Mouse (Mus musculus) stomach, embryonic 16.5 days (tissue): ENCODE data around the gene Polg. TPM values are rescaled to one million over a fixed set of nuclear protein-coding genes. Genes with fewer than 3 reads are reported as not detected.

Experiments
- ATAC-seq: fragments of 200-750 bp; cut with Nextera tagmentation; 2 replicates; pipeline ENCODE4 v1.8.0; 2017; ENCODE audit warnings: moderate number of reproducible peaks, moderate TSS enrichment; ENCODE audit not compliant: insufficient read depth, low FRiP score
- H3K27ac ChIP-seq: fragments of 300-500 bp; sonication (generic); 2 replicates; pipeline ENCODE4 v1.5.1; 2014; ENCODE audit warnings: low read length
- H3K27me3 ChIP-seq: fragments of 300-500 bp; sonication (generic); 2 replicates; pipeline ENCODE4 v1.6.1; 2014; ENCODE audit warnings: low read length, control low read depth, mixed read lengths; ENCODE audit not compliant: control insufficient read depth, insufficient read depth
- H3K36me3 ChIP-seq: fragments of 300-500 bp; sonication (generic); 2 replicates; pipeline ENCODE4 v1.6.1; 2014; ENCODE audit warnings: low read length; ENCODE audit not compliant: control insufficient read depth, insufficient read depth
- H3K4me1 ChIP-seq: fragments of 300-500 bp; sonication (generic); 2 replicates; pipeline ENCODE4 v1.6.1; 2014; ENCODE audit warnings: low read length, control low read depth, mixed read lengths; ENCODE audit not compliant: control insufficient read depth, insufficient read depth
- H3K4me2 ChIP-seq: fragments of 300-500 bp; sonication (generic); 2 replicates; pipeline ENCODE4 v1.6.1; 2014; ENCODE audit warnings: low read depth, low read length, mixed read lengths
- H3K4me3 ChIP-seq: fragments of 300-500 bp; sonication (generic); replicated peaks from 2 replicates; pipeline ENCODE4 v1.5.1; 2014; ENCODE audit warnings: mild to moderate bottlenecking, low read length
- H3K9ac ChIP-seq: fragments of 300-500 bp; sonication (generic); 2 replicates; pipeline ENCODE4 v1.6.1; 2014; ENCODE audit warnings: low read length
- H3K9me3 ChIP-seq: fragments of 300-500 bp; sonication (generic); replicated peaks from 2 replicates; pipeline ENCODE4 v1.6.1; 2016; ENCODE audit warnings: low read length, control low read depth; ENCODE audit not compliant: control insufficient read depth
- WGBS: fragments of 180-500 bp; shearing (Covaris S2); extraction: QIAGEN DNeasy Blood & Tissue Kit; methylation state at CpG from one replicate; pipeline ENCODE4 v1.1.7; 2014; 5-methylcytosine and 5-hydroxymethylcytosine counted together
- polyA plus RNA-seq: library from polyadenylated mRNA; unstranded; fragments of >200 nt; fragmentation: Nextera tagmentation; extraction: Ambion mirVana; gene quantifications from 2 replicates; pipeline ENCODE4 v1.2.1, GENCODE M21; 2015

Gene Polg
- polyA plus RNA-seq, 1 experiment from 2014 or later, result 30.8 TPM

DNA sequence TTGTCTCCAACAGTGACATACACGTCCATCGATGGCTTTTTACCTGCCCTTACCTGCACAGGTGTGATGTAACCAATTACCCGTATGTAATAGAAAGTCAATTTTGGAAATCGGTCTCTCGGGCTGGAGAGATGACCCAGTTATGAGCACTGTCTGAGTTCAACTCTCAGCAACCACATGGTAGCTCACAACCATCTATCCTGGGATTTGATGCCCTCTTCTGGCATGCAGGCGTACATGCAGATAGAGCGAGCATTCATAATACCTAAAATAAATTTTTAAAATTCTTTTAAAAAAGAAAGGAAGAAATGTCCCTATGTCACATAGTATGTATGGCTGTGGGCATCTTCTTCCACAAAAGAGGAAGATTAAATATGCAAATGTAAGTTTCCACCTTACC, 5.3 kb upstream of the Polg start:
- no peak overlapping the region for H3K4me3 ChIP-seq
- H3K9me3 ChIP-seq, result no peaks in the 10 kb centered on the region
- no peak overlapping the region for H3K9ac ChIP-seq
- 58% methylated on average over 7 of the region's 7 CpGs for WGBS
- no peak overlapping the region for H3K4me2 ChIP-seq
- H3K4me1 ChIP-seq, result peaks cover 10% of the 10 kb centered on the region; the same call in 1 of the 2 replicates
- no peaks in the 10 kb centered on the region for H3K36me3 ChIP-seq
- ATAC-seq, result no peak
- no peak overlapping the region for H3K27ac ChIP-seq
- no peaks in the 10 kb centered on the region; the same call in 1 of the 2 replicates for H3K27me3 ChIP-seq

DNA sequence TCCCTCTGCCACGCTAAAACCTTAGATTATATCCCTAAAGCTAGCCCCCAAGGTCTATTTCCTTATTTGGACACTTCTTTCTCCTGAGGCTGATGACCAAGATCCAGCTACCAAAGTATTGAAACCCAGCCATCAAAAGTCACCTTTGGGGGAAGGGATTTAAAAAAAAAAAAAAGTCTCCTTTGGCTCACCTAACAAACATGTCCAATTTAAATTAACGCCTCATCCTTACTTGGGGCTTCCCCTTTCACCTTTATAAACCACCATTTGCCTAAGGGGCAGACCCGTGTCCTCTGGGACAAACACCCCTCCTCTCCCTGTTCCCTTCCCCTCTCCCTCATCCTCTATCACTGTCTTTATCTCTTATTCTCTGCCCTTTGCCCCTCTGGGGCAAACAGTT, 4.6 kb upstream of the Polg start:
- Histone ChIP-seq H3K9me3 (no peaks in the 10 kb centered on the region), H3K27ac (no peak overlapping the region), H3K9ac (no peak overlapping the region), H3K36me3 (no peaks in the 10 kb centered on the region), H3K4me3 (no peak overlapping the region), H3K4me1 (peaks cover 10% of the 10 kb centered on the region; the same call in 1 of the 2 replicates), H3K27me3 (no peaks in the 10 kb centered on the region; the same call in 1 of the 2 replicates), H3K4me2 (no peak overlapping the region)
- ATAC-seq, result no peak
- 44% methylated on average over 3 of the region's 3 CpGs for WGBS

DNA sequence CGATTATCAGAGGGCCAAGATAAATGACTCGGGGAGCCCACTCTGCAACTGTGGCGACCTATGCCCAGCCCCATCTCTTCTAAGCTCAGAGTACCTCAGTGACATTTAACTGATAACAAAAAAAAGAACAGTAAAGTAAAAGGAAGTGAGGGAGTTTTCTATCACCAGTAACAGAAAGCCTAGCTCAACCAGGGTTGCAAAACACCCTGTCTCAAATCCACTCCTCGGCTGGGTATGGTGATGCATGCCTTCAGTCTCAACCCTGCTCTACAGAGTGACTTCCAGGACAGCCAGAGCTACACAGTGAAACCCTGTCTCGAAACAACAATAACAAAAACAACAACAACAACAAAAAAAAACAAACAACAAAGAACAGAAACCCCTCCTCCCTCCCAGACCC, 3.6 kb upstream of the Polg start:
- no peak overlapping the region for H3K9ac ChIP-seq
- H3K4me3 ChIP-seq, result no peak overlapping the region
- no peaks in the 10 kb centered on the region for H3K9me3 ChIP-seq
- peaks cover 13% of the 10 kb centered on the region for H3K4me1 ChIP-seq
- H3K27me3 ChIP-seq, result no peaks in the 10 kb centered on the region; the same call in 1 of the 2 replicates
- ATAC-seq, result no peak
- 57% methylated on average over 5 of the region's 5 CpGs for WGBS
- no peak overlapping the region for H3K27ac ChIP-seq
- no peak overlapping the region for H3K4me2 ChIP-seq
- no peaks in the 10 kb centered on the region for H3K36me3 ChIP-seq

DNA sequence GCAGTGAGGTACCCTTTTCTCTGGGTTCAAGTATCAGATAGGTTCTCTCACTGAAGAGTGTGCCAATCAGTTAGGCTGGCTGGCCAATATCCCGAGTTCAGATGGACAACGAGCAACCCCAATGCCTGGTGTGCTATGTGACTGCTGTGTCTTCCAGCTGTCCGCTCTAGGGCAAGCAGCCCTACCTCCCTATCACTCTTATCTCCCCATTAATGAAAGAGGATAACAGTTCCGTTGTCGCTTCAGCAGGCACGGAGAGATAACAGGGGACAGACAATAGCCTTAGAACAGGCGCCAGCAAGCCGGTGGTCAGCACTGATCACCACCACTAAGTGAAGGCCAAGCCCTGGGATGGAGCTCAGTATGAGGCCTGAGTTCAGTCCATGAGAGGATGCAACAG, 2.8 kb upstream of the Polg start:
- H3K9me3 ChIP-seq, result no peaks in the 10 kb centered on the region
- H3K4me2 ChIP-seq, result no peak overlapping the region
- ATAC-seq, result no peak
- no peak overlapping the region for H3K4me3 ChIP-seq
- no peak overlapping the region for H3K9ac ChIP-seq
- H3K27ac ChIP-seq, result no peak overlapping the region
- H3K27me3 ChIP-seq, result no peaks in the 10 kb centered on the region; the same call in 1 of the 2 replicates
- no peaks in the 10 kb centered on the region for H3K36me3 ChIP-seq
- H3K4me1 ChIP-seq, result peaks cover 20% of the 10 kb centered on the region
- 44% methylated on average over 8 of the region's 8 CpGs for WGBS

DNA sequence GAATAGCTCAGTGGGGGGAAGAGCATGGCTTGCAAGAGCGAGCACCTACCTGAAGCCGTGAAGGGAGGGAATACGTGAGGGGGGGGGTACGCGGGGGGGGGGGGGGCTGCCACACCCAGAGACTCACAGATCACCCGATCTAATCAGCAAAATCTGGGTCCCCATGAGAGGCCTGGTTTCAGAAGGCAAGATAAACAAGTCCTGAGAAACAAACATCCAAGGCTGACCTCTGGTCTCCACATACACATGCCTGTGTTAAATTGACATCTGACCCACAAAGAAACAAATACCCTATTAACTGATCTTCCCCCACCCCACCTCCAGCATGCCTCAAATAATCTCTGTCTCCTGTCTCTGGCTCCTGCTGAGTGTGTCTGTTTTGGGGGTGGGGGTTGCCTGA, 1.8 kb upstream of the Polg start:
- 5% methylated on average over 6 of the region's 6 CpGs for WGBS
- H3K9me3 ChIP-seq, result no peaks in the 10 kb centered on the region
- H3K27ac ChIP-seq, result no peak overlapping the region
- H3K36me3 ChIP-seq, result no peaks in the 10 kb centered on the region
- no peak for ATAC-seq
- peak overlapping the region; percentile 16; the same call in 1 of the 2 replicates for H3K4me3 ChIP-seq
- H3K27me3 ChIP-seq, result no peaks in the 10 kb centered on the region; the same call in 1 of the 2 replicates
- H3K4me2 ChIP-seq, result peak overlapping the region; percentile 47
- peak overlapping the region; percentile 35 for H3K9ac ChIP-seq
- peaks cover 20% of the 10 kb centered on the region for H3K4me1 ChIP-seq

DNA sequence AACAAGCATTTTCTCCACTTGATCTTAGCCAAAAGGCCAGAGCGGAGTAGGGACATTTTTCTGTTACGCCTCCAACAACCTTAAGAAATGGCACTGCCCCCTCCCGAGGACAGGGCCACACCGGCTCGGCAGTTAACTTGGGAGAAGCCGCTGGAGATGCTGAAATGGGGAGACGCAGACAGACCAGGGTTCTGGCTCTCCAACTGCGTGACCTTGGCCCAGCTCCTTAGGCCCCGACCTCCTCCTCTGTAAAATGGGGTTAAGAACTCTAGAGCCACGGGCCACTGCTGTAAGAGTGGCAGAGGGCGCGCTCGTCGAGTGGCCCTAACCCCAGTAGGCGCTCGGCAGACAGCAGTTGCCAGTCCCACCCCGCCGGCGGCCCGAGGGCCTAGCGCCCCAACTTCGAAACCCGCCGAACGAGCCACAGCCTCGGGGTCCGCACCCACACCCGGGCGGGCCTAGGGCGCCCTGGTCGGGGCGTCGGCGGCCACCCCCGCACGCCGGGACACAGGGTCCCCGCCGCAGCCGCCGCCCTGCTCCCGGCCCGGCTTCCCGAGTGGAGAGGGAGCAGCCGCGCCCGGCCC, 609 bp downstream of the Polg start:
- peak overlapping the region; percentile 91 for H3K9ac ChIP-seq
- no peaks in the 10 kb centered on the region; the same call in 1 of the 2 replicates for H3K27me3 ChIP-seq
- H3K27ac ChIP-seq, result peak overlapping the region; percentile 90
- ATAC-seq, result peak; percentile 39; the same call in 1 of the 2 replicates
- peaks cover 8% of the 10 kb centered on the region; the same call in 1 of the 2 replicates for H3K36me3 ChIP-seq
- H3K4me2 ChIP-seq, result peak overlapping the region; percentile 73
- no peaks in the 10 kb centered on the region for H3K9me3 ChIP-seq
- under 1% methylated on average over 37 of the region's 47 CpGs for WGBS
- H3K4me3 ChIP-seq, result peak overlapping the region; percentile 75
- peaks cover 20% of the 10 kb centered on the region for H3K4me1 ChIP-seq

DNA sequence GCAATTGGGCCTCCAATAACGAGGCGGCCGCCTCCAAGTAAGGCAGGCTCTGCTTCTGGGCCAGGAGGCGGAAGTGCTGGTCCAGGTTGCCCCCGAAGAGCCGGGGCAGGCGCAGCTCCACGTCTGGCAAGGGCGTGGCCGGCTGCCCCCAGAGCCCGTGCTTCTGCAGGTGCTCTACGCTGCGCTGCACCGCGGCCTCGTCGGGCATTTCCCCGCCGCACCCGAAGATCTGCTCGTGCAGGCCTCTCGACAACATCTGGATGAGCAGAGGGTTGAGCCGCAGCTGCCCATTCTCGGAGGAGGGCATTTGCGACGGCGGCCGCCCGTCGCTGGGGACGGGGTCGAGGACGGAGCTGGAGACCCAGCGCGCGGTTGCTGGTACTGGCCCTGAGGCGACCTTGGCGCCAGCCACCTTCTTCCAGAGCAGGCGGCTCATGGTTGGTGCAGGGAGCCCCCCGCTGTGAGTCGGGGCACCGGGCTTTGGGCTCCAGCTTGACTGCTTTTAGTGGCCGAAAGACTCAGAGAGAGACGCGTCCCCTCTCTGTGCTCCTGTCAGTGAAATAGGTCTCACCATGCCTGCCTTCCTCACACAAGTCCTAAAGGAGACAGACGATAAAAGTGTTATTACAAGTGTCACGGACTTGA, 1.3 kb downstream of the Polg start:
- Histone ChIP-seq H3K27me3 (no peaks in the 10 kb centered on the region), H3K9me3 (no peaks in the 10 kb centered on the region), H3K9ac (peak overlapping the region; percentile 91), H3K27ac (no peak overlapping the region), H3K4me3 (peak overlapping the region; percentile 75), H3K4me2 (peak overlapping the region; percentile 73), H3K36me3 (peaks cover 12% of the 10 kb centered on the region), H3K4me1 (peaks cover 20% of the 10 kb centered on the region)
- ATAC-seq, result no peak
- WGBS, result 10% methylated on average over 47 of the region's 47 CpGs

DNA sequence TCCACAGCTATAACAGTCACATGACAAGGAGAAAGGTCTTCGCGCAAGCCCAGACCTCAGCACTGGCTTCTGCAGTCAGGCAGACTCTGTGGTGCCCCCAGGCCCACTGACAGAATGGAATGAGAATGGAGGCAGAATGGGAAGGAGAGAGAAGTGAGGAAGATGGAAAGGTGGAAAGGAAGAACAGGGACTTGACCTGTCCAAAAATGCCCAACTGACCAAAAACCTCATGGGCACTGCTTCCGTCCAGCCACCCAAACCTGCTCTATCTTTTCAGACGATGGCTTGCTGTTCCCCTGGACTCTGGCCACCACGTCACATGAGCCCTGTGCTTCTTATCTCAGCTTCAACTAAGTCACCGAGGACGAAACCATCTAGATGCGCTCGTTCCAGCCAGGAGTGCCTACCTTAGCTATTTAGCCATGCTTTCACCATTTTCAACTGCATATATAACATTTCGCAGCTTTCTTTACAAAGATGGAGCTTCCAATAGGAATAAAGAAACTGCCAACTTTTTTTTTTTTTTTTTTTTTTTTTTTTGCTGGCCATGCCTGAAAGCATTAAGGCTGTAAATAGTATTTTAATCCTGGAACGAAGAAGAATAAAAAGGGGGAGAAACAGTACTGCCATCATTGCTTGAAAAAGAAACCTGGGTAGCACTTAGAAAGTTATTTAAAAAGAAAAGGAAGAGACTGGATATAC, 2.6 kb downstream of the Polg start:
- Histone ChIP-seq H3K9me3 (no peaks in the 10 kb centered on the region), H3K4me2 (no peak overlapping the region), H3K4me3 (no peak overlapping the region), H3K36me3 (peaks cover 24% of the 10 kb centered on the region), H3K27me3 (no peaks in the 10 kb centered on the region), H3K9ac (no peak overlapping the region; the same call in 1 of the 2 replicates), H3K4me1 (peaks cover 20% of the 10 kb centered on the region), H3K27ac (no peak overlapping the region)
- ATAC-seq, result no peak
- WGBS, result 82% methylated on average over 11 of the region's 11 CpGs

DNA sequence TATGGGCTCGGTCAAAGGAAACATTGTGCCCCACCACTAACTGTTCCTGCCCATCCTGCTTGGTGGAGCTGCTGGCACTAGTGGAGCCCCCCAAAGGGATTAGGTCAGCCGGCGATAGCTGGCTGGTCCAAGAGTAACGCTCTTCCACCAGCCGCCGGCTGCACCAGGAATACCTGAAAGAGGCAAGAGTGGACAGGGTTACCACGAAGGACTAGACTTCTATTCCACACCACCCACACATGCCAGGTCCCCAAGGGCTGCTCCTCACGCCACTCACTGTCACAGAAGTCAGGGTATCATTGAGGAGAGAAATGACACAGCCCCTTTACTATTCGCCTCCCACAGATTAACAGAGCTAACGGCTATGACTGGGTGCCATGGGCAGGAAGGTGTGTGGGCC, 4.4 kb downstream of the Polg start:
- Histone ChIP-seq H3K4me2 (no peak overlapping the region), H3K4me1 (peaks cover 11% of the 10 kb centered on the region), H3K27ac (no peak overlapping the region), H3K36me3 (peaks cover 34% of the 10 kb centered on the region), H3K27me3 (no peaks in the 10 kb centered on the region), H3K9me3 (no peaks in the 10 kb centered on the region), H3K9ac (no peak overlapping the region), H3K4me3 (no peak overlapping the region)
- ATAC-seq, result no peak
- WGBS, result 89% methylated on average over 10 of the region's 10 CpGs
